Comparison of ENCODE assay signal across 8 mouse cellular contexts in the genomic region with DNA sequence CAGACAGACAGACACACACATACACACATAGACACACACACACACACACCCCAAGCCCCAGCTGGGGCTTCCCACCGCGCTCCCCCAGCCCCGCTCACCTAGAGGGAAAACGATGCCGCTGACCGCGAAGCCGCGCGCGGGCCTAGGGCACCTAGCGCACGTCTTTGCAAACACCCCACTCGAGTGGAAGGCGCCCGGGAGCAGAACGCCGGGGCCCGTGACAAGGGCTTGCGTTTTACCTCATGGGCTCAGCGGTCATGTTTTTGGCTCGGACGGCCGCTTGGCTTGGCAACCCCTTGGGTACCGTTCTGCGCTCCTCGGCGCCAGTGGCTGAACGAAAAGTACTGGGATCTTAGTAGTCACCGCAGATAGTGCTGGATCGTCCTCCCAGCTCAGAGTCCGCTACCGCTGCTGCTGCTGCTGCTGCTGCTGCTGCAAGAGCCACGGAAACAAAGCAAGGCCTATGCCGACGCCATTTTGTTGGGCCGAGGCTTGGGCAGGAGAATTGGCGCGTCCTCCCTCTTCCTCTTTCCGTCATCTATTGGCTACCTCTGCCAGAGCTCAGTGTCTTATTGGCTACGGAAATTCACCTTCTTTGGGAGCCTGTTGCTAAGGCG. TPM values are rescaled to one million over a fixed set of nuclear protein-coding genes. Genes with fewer than 3 reads are reported as not detected.
A peak's percentile ranks its signal among the peaks of the same experiment; 100 is the strongest.
DNase-seq lines count a peak whose midpoint lies in the region; ATAC-seq and TF ChIP-seq lines count a peak whose summit lies in the region.

A gene (minus strand): TSS at position 543 of the 617 bp plus-strand sequence.

- H3K9ac ChIP-seq in kidney, embryonic 15.5 days, result peak within 1 kb of the TSS; percentile 72

- no peaks in the 10 kb centered on the region for H3K9me3 ChIP-seq in kidney, embryonic 15.5 days (replicated peaks)

- no peaks in the 10 kb centered on the region for H3K36me3 ChIP-seq in kidney, embryonic 15.5 days

- no peak for TF ChIP-seq CTCF in bone marrow macrophage, adult 2 months (IDR thresholded peaks at IDR 0.05; ENCODE audit: low read depth, low read length)
- no peak for TF ChIP-seq CTCF in embryonic fibroblast, embryonic 13.5 days (IDR thresholded peaks at IDR 0.05; ENCODE audit: borderline replicate concordance, insufficient read depth, low read length)

- peak within 1 kb of the TSS; percentile 97 for H3K27ac ChIP-seq in bone marrow macrophage, adult 2 months (ENCODE audit: insufficient read depth, low read depth, low read length)
- peak within 1 kb of the TSS; percentile 88 for H3K27ac ChIP-seq in embryonic fibroblast, embryonic 13.5 days (ENCODE audit: insufficient read depth, low read length)
- peak within 1 kb of the TSS; percentile 93 for H3K27ac ChIP-seq in kidney, embryonic 15.5 days

- TF ChIP-seq POLR2A in bone marrow macrophage, adult 2 months (IDR thresholded peaks at IDR 0.05; ENCODE audit: borderline replicate concordance, low read depth, low read length), result no peak
- peak; percentile 87 for TF ChIP-seq POLR2A in embryonic fibroblast, embryonic 13.5 days (IDR thresholded peaks at IDR 0.05; ENCODE audit: low read depth, low read length)

- H3K4me2 ChIP-seq in kidney, embryonic 15.5 days, result peak within 1 kb of the TSS; percentile 50

- peak; percentile 85 for DNase-seq in A20 (ENCODE audit: low read depth, low spot score)
- peak; percentile 73 to 84 for DNase-seq in heart, adult 9 months (ENCODE audit: low spot score in 2 of 2)
- DNase-seq in liver, result peak; percentile 78
- DNase-seq in spleen, postnatal 4 days (ENCODE audit: low spot score in 2 of 2), result peak; percentile 67 to 78

- peaks cover 17% of the 10 kb centered on the region for H3K4me1 ChIP-seq in bone marrow macrophage, adult 2 months (ENCODE audit: control insufficient read depth, insufficient read depth, low read length)
- 0 out of 2 replicates have a peak, but pooled peaks cover 2% of the 10 kb centered on the region for H3K4me1 ChIP-seq in embryonic fibroblast, embryonic 13.5 days (ENCODE audit: control insufficient read depth, insufficient read depth, low read length)
- H3K4me1 ChIP-seq in kidney, embryonic 15.5 days, result peaks cover 13% of the 10 kb centered on the region; the same call in 1 of the 2 replicates

- 0 out of 2 replicates have a peak, but pooled peaks cover 4% of the 10 kb centered on the region for H3K27me3 ChIP-seq in kidney, embryonic 15.5 days

- peak; percentile 96 for ATAC-seq in kidney, embryonic 15.5 days (replicated peaks; ENCODE audit: low FRiP score)
- peak; percentile 98 for ATAC-seq in monocyte, adult 5-6 weeks (replicated peaks; ENCODE audit: insufficient number of reproducible peaks, low FRiP score, low TSS enrichment, poor library complexity, severe bottlenecking)

- 19% methylated on average over 39 of the region's 42 CpGs for WGBS in kidney, embryonic 15.5 days

- peak within 1 kb of the TSS; percentile 95 for H3K4me3 ChIP-seq in bone marrow macrophage, adult 2 months (ENCODE audit: insufficient read depth, low read length)
- peak within 1 kb of the TSS; percentile 85 for H3K4me3 ChIP-seq in embryonic fibroblast, embryonic 13.5 days (ENCODE audit: insufficient read depth, low read length)
- peak within 1 kb of the TSS; percentile 72 for H3K4me3 ChIP-seq in kidney, embryonic 15.5 days (replicated peaks)

RNA-seq across cellular contexts. Expression of the gene that starts here (rescaled TPM):
- polyA plus RNA-seq in bone marrow macrophage, adult 2 months (2012; ENCODE audit: insufficient read depth, insufficient read length, missing spikeins), result 116 and 123 TPM in 2 replicates
- 147 and 151 TPM in 2 replicates for polyA plus RNA-seq in embryonic fibroblast, embryonic 13.5 days (2011; ENCODE audit: insufficient read length, low read depth, missing spikeins)
- polyA plus RNA-seq in kidney, embryonic 15.5 days (2015; fragmentation: Nextera tagmentation; extraction: Ambion mirVana), result 207 and 209 TPM in 2 replicates
- 260 to 491 TPM (median 321 TPM) in 3 replicates for total RNA-seq in monocyte, adult 5-6 weeks (2017)

Comparison
In these comparisons a context has a peak if more than half of its experiments do, and no peak if none do; other contexts are left out.
1. Peak in every context shown above with its lines: DNase-seq, ATAC-seq, H3K4me3 ChIP-seq and H3K27ac ChIP-seq.